Mouse (Mus musculus): ENCODE results near the gene Cdk4. TPM values are rescaled to one million over a fixed set of nuclear protein-coding genes. Genes with fewer than 3 reads are reported as not detected.

Cdk4 gene
- polyA plus RNA-seq, 1 experiment from 2014 or later: 3,117 TPM

DNA sequence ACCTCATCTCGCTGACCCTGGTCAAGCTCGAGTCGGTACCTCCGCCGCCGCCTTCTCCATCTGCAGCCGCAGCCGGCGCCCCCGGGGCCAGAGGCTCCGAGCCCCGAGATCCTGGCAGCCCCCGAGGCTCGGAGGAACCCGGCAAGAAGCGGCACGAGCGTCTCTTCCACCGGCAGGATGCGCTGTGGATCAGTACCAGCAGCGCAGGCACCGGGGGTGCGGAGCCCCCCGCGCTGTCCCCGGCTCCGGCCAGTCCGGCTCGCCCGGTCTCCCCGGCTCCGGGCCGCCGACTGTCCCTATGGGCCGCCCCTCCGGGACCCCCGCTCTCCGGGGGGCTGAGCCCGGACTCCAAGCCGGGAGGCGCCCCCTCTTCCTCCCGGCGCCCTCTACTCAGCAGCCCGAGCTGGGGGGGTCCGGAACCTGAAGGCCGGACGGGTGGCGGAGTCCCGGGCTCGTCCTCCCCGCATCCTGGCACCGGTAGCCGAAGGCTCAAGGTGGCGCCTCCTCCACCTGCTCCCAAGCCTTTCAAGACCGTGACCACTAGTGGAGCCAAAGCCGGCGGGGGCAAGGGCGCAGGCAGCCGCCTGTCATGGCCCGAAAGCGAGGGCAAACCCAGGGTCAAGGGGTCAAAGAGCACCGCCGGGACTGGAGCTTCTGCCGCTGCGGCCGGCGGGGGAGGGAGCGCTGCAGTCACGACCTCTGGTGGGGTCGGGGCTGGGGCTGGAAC is 16.5 kb downstream of the Cdk4 start:
- peaks cover 13% of the 10 kb centered on the region for H3K4me1 ChIP-seq (ENCODE audit: control insufficient read depth, insufficient read depth, low read length)
- H3K4me2 ChIP-seq (ENCODE audit: low read depth, low read length): peak overlapping the region; percentile 98
- H3K36me3 ChIP-seq (replicated peaks; ENCODE audit: control insufficient read depth, insufficient read depth, low read depth, low read length): no peaks in the 10 kb centered on the region
- no peaks in the 10 kb centered on the region for H3K9me3 ChIP-seq (replicated peaks; ENCODE audit: control insufficient read depth, low read length)
- ATAC-seq (replicated peaks; ENCODE audit: insufficient number of reproducible peaks, low FRiP score, low TSS enrichment, low read depth) (peak; percentile 10; the same call in 1 of the 2 replicates), DNase-seq (ENCODE audit: low spot score) (no peak)
- peak overlapping the region; percentile 63 for H3K4me3 ChIP-seq (ENCODE audit: low read depth, low read length)
- 2% methylated on average over 66 of the region's 70 CpGs for WGBS
- peak overlapping the region; percentile 50 for H3K9ac ChIP-seq (replicated peaks; ENCODE audit: low read length)
- H3K27me3 ChIP-seq (ENCODE audit: control insufficient read depth, insufficient read depth, low read length): peaks cover 52% of the 10 kb centered on the region
- no peak overlapping the region for H3K27ac ChIP-seq (replicated peaks; ENCODE audit: low read depth, low read length)

DNA sequence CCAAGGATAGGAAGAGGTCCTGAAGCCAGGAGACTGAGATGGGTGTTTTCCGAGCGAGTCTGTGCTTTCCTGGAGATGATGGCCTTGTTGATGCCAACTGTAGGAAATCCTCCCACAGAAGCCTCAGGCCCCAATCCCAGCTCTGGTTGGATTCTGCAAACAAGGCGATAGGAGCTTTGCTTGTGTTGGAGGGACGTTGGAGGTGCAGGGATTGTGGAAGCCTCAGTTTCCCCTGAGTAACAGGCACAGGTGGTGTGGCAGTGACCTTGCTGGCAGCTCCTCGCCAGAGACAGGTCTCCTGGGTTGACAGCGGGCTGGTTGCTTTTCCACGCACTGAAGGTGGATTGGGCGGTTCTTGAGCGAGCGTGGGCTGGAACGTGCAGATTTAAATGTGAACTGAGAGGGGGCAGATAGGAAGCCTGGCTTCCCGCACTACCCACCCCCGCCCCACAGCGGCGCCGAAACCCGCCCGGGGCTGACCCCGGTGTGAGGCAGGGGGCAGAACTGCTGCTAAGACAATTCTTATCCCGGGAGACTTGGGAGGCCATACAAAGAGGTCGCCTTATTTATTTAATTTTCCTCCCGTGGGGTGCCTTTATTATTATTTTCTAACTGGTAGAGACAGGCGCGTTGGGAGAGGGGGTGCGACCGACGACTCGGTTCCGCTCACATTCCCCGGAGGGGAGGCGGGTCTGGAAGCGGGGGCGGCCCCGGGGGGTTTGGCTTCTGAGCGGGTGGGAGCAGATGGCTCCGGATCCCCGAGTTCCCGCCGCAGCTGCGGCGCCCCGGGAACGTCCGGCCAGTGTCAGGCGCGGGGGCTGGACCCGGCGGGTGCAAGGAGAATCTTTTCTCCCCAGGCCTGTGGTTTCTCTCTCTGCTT is 17.8 kb downstream of the Cdk4 start:
- peak overlapping the region; percentile 18 for H3K4me3 ChIP-seq (ENCODE audit: low read depth, low read length)
- peak overlapping the region; percentile 34 for H3K4me2 ChIP-seq (ENCODE audit: low read depth, low read length)
- H3K36me3 ChIP-seq (replicated peaks; ENCODE audit: control insufficient read depth, insufficient read depth, low read depth, low read length): no peaks in the 10 kb centered on the region
- peaks cover 13% of the 10 kb centered on the region for H3K4me1 ChIP-seq (ENCODE audit: control insufficient read depth, insufficient read depth, low read length)
- 2% methylated on average over 48 of the region's 48 CpGs for WGBS
- ATAC-seq (replicated peaks; ENCODE audit: insufficient number of reproducible peaks, low FRiP score, low TSS enrichment, low read depth) (no peak), DNase-seq (ENCODE audit: low spot score) (no peak)
- no peak overlapping the region for H3K27ac ChIP-seq (replicated peaks; ENCODE audit: low read depth, low read length)
- no peaks in the 10 kb centered on the region for H3K9me3 ChIP-seq (replicated peaks; ENCODE audit: control insufficient read depth, low read length)
- peaks cover 52% of the 10 kb centered on the region for H3K27me3 ChIP-seq (ENCODE audit: control insufficient read depth, insufficient read depth, low read length)
- no peak overlapping the region for H3K9ac ChIP-seq (replicated peaks; ENCODE audit: low read length)

DNA sequence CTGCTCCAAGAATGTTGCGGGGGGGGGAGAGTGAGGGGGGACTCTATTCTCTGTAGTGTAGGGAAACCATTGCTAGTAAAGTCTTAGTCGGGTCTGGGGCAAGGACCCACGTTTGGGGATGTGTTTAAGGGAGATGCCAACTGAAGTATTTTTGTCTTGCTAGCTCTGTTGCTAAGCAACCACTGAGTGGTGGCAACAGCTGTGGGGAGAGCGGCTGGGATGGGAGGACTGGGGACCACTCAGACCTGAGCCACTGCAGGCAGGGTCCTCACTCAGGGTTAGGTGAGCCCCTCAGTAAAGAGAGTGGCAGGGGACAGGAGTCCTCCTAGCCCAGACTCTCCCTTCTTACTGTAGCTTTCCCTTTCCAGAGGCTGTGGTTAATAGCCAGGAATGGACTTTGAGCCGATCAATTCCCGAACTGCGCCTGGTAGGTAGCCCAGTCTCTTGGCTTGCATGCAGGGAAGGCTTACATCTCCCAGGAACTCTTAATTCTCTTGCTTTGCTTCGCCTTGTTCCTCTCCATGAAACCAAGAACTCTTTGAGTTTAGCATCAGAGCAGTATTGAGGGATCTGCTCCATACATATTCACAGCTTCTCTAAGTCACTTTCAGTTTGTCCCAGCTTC is 18.8 kb downstream of the Cdk4 start:
- ATAC-seq (replicated peaks; ENCODE audit: insufficient number of reproducible peaks, low FRiP score, low TSS enrichment, low read depth) (no peak), DNase-seq (ENCODE audit: low spot score) (no peak)
- H3K4me3 ChIP-seq (ENCODE audit: low read depth, low read length): no peak overlapping the region; the same call in 1 of the 2 replicates
- no peaks in the 10 kb centered on the region for H3K9me3 ChIP-seq (replicated peaks; ENCODE audit: control insufficient read depth, low read length)
- 33% methylated on average over 8 of the region's 8 CpGs for WGBS
- no peak overlapping the region for H3K4me2 ChIP-seq (ENCODE audit: low read depth, low read length)
- no peaks in the 10 kb centered on the region for H3K36me3 ChIP-seq (replicated peaks; ENCODE audit: control insufficient read depth, insufficient read depth, low read depth, low read length)
- H3K27me3 ChIP-seq (ENCODE audit: control insufficient read depth, insufficient read depth, low read length): peaks cover 52% of the 10 kb centered on the region
- peaks cover 13% of the 10 kb centered on the region for H3K4me1 ChIP-seq (ENCODE audit: control insufficient read depth, insufficient read depth, low read length)
- no peak overlapping the region for H3K27ac ChIP-seq (replicated peaks; ENCODE audit: low read depth, low read length)
- H3K9ac ChIP-seq (replicated peaks; ENCODE audit: low read length): no peak overlapping the region

DNA sequence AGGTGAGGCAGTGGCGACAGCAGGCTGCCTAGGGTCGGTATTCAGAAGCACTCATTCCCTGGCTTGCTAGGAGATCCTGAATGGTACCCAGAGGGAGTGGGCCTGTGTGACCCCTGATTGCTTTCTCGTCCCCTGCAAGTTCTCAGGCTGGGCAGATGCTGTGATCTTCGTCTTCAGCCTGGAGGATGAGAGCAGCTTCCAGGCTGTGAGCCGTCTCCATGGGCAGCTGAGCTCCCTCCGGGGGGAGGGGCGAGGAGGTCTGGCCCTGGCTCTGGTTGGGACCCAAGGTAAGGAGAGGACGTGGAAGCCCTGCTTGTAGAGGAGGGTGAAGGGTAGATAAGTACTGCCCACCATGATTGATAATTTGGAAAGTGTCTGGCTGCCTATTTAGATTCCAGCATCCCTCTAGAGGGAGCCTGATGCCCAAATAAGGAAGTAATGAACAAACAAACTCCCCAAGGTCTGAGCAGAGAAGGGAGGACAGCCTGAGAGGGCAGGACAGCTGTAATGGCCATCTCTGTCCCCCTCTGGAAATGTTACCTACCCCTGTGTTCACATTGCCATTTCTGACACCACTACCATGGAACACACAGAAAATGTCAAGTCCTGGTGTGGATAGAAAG is 20.1 kb downstream of the Cdk4 start:
- WGBS: 33% methylated on average over 8 of the region's 8 CpGs
- no peak for DNase-seq (ENCODE audit: low spot score)
- no peak overlapping the region for H3K4me2 ChIP-seq (ENCODE audit: low read depth, low read length)
- no peak overlapping the region for H3K4me3 ChIP-seq (ENCODE audit: low read depth, low read length)
- H3K36me3 ChIP-seq (replicated peaks; ENCODE audit: control insufficient read depth, insufficient read depth, low read depth, low read length): no peaks in the 10 kb centered on the region
- H3K4me1 ChIP-seq (ENCODE audit: control insufficient read depth, insufficient read depth, low read length): peaks cover 11% of the 10 kb centered on the region
- peaks cover 45% of the 10 kb centered on the region for H3K27me3 ChIP-seq (ENCODE audit: control insufficient read depth, insufficient read depth, low read length)
- ATAC-seq (replicated peaks; ENCODE audit: insufficient number of reproducible peaks, low FRiP score, low TSS enrichment, low read depth): no peak
- H3K9me3 ChIP-seq (replicated peaks; ENCODE audit: control insufficient read depth, low read length): no peaks in the 10 kb centered on the region
- H3K9ac ChIP-seq (replicated peaks; ENCODE audit: low read length): no peak overlapping the region
- H3K27ac ChIP-seq (replicated peaks; ENCODE audit: low read depth, low read length): no peak overlapping the region

DNA sequence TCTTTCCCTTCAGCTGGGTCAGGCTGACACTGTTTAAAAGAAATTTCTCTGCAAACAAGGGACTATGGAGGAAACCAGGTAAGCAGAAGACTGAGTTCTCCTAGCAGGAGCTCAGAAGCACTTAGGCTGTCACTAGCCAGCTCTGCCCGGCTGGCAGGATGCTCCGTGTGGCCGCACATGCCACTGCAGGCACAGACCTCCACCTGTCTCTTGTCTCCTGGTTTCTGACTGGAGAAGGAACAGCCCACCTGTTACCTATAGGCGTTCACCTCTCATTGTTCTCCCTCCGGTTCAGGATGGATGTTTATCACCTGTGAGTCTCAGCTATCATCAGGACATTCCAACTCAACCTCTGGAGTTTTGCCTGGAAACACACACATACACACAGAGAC is 20.6 kb downstream of the Cdk4 start:
- no peak overlapping the region for H3K4me3 ChIP-seq (ENCODE audit: low read depth, low read length)
- no peak overlapping the region for H3K9ac ChIP-seq (replicated peaks; ENCODE audit: low read length)
- peaks cover 11% of the 10 kb centered on the region for H3K4me1 ChIP-seq (ENCODE audit: control insufficient read depth, insufficient read depth, low read length)
- peaks cover 45% of the 10 kb centered on the region for H3K27me3 ChIP-seq (ENCODE audit: control insufficient read depth, insufficient read depth, low read length)
- H3K27ac ChIP-seq (replicated peaks; ENCODE audit: low read depth, low read length): no peak overlapping the region
- no peak for ATAC-seq (replicated peaks; ENCODE audit: insufficient number of reproducible peaks, low FRiP score, low TSS enrichment, low read depth)
- DNase-seq (ENCODE audit: low spot score): no peak
- H3K9me3 ChIP-seq (replicated peaks; ENCODE audit: control insufficient read depth, low read length): no peaks in the 10 kb centered on the region
- H3K4me2 ChIP-seq (ENCODE audit: low read depth, low read length): no peak overlapping the region
- no peaks in the 10 kb centered on the region for H3K36me3 ChIP-seq (replicated peaks; ENCODE audit: control insufficient read depth, insufficient read depth, low read depth, low read length)
- WGBS: 43% methylated on average over 5 of the region's 5 CpGs

DNA sequence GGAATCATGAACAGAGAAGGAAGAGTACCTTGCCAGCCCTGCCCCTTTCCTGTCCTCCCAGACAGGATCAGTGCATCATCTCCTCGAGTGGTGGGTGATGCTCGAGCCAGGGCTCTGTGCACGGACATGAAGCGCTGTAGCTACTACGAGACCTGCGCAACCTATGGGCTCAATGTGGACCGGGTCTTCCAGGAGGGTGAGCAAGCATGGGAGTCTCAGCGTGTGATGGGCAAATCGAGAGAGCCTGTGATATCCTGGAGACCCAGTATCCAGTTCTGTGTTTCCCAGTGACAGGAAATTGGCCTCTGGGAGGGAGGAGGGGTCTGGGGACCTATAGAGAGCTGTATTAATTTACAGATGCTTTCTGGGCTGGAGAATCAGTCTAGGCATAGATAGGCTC is 21.7 kb downstream of the Cdk4 start:
- WGBS: 78% methylated on average over 9 of the region's 9 CpGs
- H3K9ac ChIP-seq (replicated peaks; ENCODE audit: low read length): no peak overlapping the region
- ATAC-seq (replicated peaks; ENCODE audit: insufficient number of reproducible peaks, low FRiP score, low TSS enrichment, low read depth) (no peak), DNase-seq (ENCODE audit: low spot score) (no peak)
- H3K4me3 ChIP-seq (ENCODE audit: low read depth, low read length): no peak overlapping the region
- H3K4me1 ChIP-seq (ENCODE audit: control insufficient read depth, insufficient read depth, low read length): peaks cover 9% of the 10 kb centered on the region
- H3K36me3 ChIP-seq (replicated peaks; ENCODE audit: control insufficient read depth, insufficient read depth, low read depth, low read length): no peaks in the 10 kb centered on the region
- peaks cover 46% of the 10 kb centered on the region for H3K27me3 ChIP-seq (ENCODE audit: control insufficient read depth, insufficient read depth, low read length)
- no peak overlapping the region for H3K4me2 ChIP-seq (ENCODE audit: low read depth, low read length)
- H3K27ac ChIP-seq (replicated peaks; ENCODE audit: low read depth, low read length): no peak overlapping the region
- no peaks in the 10 kb centered on the region for H3K9me3 ChIP-seq (replicated peaks; ENCODE audit: control insufficient read depth, low read length)

DNA sequence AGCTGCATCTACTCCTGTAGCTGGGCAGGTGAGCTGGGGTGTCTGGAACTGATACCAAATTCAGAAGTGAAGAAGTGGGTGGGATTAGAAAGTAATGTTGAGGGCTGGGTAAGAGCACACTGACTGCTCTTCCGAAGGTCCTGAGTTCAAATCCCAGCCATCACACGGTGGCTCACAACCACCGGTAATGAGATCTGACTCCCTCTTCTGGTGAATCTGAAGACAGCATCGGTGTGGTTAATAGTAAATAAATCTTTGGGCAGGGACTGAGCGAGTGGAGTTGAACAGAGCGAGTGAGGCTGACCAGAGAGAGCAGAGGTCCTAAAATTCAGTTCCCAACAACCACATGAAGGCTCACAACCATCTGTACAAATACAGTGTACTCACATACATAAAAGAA is 22.3 kb downstream of the Cdk4 start:
- Histone ChIP-seq H3K4me3 (ENCODE audit: low read depth, low read length) (no peak overlapping the region), H3K36me3 (replicated peaks; ENCODE audit: control insufficient read depth, insufficient read depth, low read depth, low read length) (no peaks in the 10 kb centered on the region), H3K27ac (replicated peaks; ENCODE audit: low read depth, low read length) (no peak overlapping the region), H3K9me3 (replicated peaks; ENCODE audit: control insufficient read depth, low read length) (no peaks in the 10 kb centered on the region), H3K4me2 (ENCODE audit: low read depth, low read length) (no peak overlapping the region), H3K9ac (replicated peaks; ENCODE audit: low read length) (no peak overlapping the region), H3K27me3 (ENCODE audit: control insufficient read depth, insufficient read depth, low read length) (peaks cover 46% of the 10 kb centered on the region), H3K4me1 (ENCODE audit: control insufficient read depth, insufficient read depth, low read length) (peaks cover 9% of the 10 kb centered on the region)
- no peak for DNase-seq (ENCODE audit: low spot score)
- 70% methylated on average over 6 of the region's 6 CpGs for WGBS
- no peak for ATAC-seq (replicated peaks; ENCODE audit: insufficient number of reproducible peaks, low FRiP score, low TSS enrichment, low read depth)
